Mouse (Mus musculus) lung, postnatal 14 days (tissue): ENCODE measurements around the gene Camk1g.

Experiments
- DNase-seq: peaks from one replicate; pipeline ENCODE4 v3.0.0; 2021

The Camk1g gene

GRCm38 (mm10) chr1:193330626-193331025, 39.5 kb downstream of the Camk1g start:
- DNase-seq = no peak

DNA sequence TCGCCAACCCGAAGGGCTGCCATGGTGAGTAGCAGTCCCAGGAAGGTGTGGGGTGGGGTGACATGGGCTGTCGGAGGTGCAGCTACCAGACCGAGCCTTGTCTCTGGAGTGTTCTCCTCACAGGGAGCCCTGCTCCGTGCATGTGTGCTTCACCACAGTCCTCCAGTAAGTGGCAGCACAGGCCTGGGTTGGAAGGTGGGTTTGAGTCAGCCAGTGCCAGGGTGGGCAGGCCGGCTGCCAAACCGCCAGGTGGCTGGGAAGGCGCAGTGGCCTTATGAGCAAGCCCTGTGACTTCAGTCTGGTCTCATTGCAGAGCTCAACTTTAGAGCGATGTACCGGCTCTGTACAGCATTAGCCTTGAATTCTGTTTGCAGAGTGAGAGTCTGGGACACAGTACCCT, 39.9 kb downstream of the Camk1g start:
- peak; percentile 64 for DNase-seq

DNA sequence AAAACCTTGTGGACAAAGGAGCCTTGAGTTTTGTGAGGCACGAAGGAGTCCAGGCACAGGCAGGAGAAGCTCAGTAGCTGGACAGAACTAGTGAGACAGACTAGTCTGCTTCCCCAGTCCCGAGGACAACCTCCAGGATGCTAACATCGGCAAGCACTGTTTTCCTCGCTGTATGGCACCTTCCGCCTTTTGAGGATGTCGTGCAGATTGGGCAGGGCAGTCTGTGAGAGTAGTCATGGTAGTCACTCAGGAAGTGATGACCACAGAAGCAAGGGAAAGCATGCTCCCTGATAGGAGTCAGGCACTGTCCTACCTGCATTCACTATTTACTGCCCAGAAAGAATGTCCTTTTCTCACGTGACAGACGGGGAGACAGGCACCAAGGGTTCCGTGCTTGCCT, 40.5 kb downstream of the Camk1g start:
- no peak for DNase-seq

GRCm38 (mm10) chr1:193327686-193328085, 42.4 kb downstream of the Camk1g start:
- DNase-seq = no peak

DNA sequence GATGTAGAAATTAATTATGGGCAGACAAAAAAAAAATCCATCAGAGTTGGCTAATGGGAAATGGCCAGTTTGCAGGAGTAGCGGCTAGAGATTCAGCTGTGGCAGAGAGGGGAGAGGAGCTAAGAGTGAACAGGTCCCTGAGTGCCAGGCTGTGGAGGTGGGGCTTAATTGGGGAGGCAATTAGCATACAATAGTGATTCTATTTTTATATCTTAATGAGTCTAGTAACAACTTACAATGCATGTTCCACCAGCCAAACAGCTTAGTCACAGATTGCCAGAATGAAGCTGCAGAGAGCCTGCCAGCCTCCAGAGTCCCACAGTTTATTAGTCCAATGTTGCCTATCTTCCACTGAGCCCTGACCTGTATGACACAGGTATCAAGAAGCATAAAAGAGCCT, 42.9 kb downstream of the Camk1g start:
- DNase-seq = no peak

GRCm38 (mm10) chr1:193326456-193327145, 43.5 kb downstream of the Camk1g start:
- DNase-seq = no peak

DNA sequence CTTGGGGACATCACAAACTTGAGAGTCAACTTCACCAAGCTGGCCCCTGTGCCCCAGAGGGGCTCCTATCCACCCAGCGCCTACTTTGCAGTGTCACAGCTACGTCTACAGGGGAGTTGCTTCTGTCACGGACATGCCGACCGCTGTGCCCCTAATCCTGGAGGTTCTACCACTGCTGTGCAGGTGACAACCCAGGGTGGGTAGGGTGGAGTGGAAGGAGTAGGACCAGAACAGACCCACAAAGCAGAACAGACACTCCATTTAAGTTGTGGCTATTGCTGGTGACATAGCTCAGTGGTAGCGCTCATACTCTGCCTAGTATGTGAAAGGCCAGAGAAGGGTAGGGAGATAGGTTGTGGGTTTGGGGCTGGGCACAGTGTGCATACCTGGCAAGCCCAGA, 44.2 kb downstream of the Camk1g start:
- no peak for DNase-seq

DNA sequence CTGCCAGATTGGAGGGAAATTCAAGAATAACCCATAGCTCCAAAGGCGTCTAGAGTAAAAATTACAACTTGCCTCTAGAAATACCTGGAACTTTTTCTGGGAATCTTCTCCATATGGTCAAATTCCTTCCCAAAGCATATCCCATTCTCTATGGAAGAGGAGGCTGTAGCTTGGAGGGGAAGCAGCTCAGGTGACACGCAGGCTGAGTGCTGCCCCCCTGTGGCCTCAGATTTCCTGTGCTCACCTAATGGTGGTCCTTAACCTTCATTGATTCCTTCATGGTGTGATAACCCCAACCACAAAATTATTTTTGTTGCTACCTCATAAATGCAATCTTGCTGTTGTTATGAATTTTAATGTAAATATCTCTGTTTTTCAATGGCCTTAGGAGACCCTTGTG, 45.9 kb downstream of the Camk1g start:
- DNase-seq = peak; percentile 73

DNA sequence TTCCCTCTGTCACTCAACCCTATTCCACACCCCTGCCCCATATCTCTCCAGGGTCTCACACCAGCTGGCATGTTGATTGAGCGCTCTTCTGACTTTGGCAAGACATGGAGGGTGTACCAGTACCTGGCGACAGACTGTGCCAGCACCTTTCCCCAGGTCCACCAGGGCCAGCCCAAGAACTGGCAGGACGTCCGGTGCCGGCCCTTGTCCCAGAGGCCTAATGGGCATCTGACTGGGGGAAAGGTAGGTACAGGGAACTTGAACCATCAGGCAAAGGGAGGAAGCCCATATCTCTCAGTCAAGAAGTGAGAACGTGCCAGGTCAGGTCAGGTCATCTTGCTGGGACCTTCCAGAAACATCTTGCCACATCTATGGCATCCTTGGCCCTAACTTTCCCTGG, 46.4 kb downstream of the Camk1g start:
- no peak for DNase-seq

DNA sequence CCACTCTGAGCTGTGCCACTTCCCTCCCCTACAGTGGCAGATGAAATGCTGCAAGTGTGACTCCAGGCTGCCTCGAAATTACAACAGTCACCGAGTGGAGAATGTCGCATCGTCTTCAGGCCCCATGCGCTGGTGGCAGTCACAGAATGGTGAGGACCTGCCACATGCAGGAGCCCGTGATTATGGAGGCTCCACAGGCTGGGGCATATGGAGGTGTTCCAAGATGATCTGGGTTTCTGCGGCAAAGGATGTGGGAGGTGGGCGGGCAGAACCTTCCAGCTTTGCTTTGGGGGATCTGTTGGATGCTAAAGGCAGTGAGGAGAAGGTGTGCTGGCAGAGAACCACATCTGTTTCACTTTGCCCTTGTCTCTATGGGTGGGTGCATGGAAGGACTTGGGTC, 49.7 kb downstream of the Camk1g start:
- no peak for DNase-seq

DNA sequence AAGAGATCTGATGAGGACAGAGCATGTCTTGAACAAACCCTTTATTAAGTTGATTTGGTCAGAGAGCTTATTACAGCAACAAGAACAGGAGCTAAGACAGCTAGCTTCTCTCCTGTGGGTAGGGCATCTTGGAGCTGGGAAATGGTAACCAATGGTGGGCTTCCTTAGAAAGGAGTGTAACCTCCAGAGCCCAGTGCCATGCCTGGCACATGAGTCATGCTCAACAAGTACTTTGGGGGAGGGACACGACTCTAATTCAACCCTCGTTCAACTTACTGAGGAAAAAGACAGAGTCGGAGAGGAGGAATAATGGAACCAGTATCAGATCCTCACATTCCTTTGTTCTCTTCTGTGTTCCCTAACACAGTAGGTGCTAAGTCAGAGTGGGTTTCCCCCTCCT, 50.4 kb downstream of the Camk1g start:
- DNase-seq = no peak

DNA sequence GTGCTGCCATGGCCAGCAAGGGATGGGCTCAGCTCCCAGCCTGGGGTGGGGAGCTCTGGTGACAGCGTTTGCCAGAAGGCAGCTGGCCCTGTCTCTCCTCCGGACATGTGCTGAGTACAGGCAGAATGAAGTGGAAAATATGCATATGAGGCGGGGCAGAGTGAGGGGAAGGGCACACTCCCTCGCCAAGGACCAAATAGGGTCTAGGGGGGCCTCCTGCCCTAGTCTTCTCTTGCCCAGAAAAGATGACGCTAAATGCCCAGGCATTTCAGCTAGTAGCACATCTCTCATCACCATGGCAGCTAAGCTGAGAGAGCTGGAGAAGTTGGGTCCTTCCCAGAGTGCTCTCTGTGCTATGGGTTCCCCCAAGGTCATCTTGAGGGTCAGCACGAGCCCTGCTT, 52.9 kb downstream of the Camk1g start:
- DNase-seq = peak; percentile 65

GRCm38 (mm10) chr1:193316358-193316750, 53.7 kb downstream of the Camk1g start:
- no peak for DNase-seq

- peak; percentile 76 for DNase-seq
Measured at GRCm38 (mm10) chr1:193315705-193316357, 54.3 kb downstream of the Camk1g start.

- no peak for DNase-seq
Measured at GRCm38 (mm10) chr1:193311596-193311995, 58.5 kb downstream of the Camk1g start.

DNA sequence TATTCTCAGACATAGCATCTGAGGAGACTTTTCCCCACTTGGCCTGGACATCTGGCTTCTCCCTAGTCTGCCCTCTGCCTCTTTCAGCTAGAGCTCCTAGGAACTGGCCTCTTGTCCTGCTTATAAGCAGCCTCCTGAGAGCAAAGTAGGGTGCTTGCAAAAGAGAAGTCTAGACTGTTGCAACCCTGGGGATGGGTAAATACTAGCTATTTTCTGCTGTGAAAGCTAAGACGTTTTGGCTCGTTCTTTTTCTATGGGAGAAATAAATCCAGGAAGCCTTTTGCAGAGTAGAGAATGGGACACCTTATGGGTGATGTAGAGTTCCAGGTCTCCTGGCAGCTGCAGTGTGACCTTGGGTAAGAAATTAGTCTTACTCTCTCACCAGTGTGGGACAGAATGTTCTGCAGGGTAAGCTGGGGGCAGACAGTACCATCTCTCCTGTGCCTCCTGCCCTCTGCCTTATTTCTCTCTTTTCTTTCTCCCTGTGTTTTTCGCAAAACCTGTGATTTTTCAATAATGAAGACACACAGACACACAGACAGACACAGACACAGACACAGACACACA, 59.5 kb downstream of the Camk1g start:
- peak; percentile 11 for DNase-seq

- no peak for DNase-seq
Measured at GRCm38 (mm10) chr1:193309785-193310518, 60.1 kb downstream of the Camk1g start.

DNA sequence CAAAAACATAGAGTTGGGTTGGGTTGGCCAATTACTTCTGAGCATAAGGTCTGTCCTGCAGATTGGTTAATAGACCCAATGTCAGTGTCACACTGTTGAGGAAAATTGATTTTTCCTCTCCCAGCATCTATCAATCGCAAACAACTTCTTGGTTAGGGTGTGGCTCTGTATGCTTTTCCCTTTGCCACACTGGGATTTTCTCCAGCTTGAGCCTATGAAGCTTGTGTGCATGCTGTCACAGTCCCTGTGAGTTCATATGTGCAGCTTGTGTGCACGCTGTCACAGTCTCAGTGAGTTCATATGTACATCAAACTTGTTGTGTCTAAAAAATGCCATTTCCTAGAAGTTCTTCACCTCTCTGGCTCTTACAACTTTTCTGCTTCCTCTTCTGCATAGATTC, 63.3 kb downstream of the Camk1g start:
- no peak for DNase-seq

- DNase-seq = no peak
Measured at GRCm38 (mm10) chr1:193305386-193305785, 64.7 kb downstream of the Camk1g start.

DNA sequence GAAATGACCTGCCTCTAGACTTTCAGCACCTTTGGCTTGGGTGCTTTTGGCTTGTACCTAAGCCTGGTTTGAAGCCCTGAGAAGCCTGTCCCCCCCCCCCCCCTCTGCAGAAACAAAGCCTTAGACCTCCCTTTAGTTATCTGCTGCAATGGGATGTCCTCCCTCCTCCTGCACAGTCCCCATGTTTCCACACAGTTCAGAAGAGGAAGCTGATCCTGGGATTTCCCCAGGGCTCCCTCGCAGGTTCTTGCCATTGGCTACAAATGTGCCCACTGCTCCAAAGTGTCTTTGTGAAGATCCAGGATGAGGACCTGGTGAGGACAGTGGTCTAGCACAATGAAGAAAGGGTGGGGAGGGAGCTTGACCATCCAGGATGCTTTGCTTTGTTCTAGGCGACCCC, 67.0 kb downstream of the Camk1g start:
- DNase-seq = no peak

DNA sequence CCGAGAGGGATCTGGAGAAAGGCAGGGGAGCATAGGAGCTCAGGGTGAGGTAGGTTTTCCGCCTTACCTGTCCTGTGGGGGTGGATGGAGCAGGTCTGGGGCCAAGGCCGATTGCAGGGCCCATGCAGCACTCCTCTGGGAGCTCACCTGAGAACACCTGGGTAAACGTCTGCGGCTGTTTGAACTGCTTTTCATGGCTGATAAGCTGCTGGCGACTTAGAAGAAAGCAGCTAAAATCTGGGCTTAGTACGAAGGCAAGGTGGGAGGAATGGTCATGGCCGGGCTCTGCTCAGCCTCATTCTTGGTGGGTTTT, 68.0 kb downstream of the Camk1g start:
- DNase-seq = no peak

DNA sequence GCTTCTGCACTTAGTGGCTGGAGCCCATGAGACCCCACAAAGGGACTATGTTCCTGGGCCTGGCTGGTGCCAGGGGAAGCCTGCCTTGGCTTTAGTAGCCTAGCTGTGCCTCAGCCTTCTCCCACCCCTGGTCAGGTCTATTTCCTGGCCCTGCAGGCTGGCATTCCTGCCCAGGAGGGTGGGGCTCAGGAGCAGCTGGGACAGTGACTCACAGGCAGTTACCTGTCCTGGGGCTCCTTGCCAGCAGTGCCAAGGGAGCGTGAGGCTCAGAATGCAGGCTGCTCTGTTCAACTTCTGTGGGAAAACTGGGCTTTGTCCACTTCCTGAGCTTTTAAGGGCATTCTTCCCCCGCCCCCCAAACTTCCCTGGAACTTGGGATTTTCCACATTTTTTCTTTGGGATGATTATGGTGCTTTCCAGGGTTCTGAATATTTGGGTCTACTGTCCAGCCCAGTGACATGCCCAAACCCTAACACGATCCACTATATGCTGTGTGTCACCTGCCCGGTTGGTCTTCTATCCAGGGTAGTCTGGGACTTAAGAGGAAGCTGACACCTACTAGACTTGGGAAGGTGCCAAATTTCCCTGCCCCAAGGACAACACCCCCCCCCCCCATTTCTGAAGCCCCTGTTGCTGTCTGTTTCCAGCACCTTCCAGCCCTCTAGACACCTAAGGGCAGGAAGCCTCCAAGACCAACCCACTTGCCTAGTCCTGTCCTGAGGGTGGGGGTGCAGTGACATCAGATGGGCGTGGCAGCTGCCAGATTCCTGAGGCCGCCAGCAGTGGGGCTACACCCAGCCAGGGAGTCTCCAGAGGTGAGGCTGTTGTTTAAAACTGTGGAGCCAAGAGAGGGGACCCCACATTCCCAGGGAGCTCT, 68.6 kb downstream of the Camk1g start:
- peak; percentile 62 for DNase-seq

DNA sequence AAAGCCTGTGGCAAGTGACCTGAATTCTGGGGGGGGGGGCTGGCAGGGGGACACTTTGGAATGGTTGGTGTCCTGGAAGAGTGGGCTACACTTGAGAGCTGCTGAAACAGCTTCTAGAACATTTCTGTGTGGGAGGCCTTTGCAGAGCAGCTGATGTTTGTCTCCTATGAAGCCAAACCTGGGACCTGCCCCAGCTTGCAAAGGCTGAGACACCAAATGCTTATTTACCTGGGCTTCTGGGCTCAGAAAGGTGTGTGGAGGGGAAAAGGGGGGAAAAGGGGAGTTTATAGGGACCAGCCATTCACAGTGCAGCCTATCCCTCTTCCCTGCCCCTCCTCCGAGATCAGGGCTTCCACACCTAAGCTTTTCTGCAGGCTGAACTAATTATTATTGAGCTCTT, 70.1 kb downstream of the Camk1g start:
- DNase-seq = no peak
